Mouse (Mus musculus): ENCODE measurements around the gene Tspan5.

- TF ChIP-seq CTCF (IDR thresholded peaks at IDR 0.05; ENCODE audit: low read depth) (no peak), EP300 (IDR thresholded peaks at IDR 0.05; ENCODE audit: low read depth) (no peak)
Measured at GRCm38 (mm10) chr3:138858649-138859048, 116.7 kb downstream of the Tspan5 start.
